Mouse (Mus musculus): ENCODE data around the gene Spcs3. TPM values are rescaled to one million over a fixed set of nuclear protein-coding genes. Genes with fewer than 3 reads are reported as not detected.
"Not testable (repeated sequence)": the region's sequence is repeated elsewhere in the genome, so short reads cannot be mapped to it uniquely, and the experiment has no call there.

Spcs3 gene
- polyA plus RNA-seq, 1 experiment, result 19.3 TPM

- H3K27ac ChIP-seq (ENCODE audit: control insufficient read depth, insufficient read depth, low read depth, low read length, poor library complexity), result no peak overlapping the region
- H3K4me1 ChIP-seq (ENCODE audit: control insufficient read depth, insufficient read depth, low read length), result no peaks in the 10 kb centered on the region
- TF ChIP-seq POLR2A (IDR thresholded peaks at IDR 0.05; ENCODE audit: borderline replicate concordance, control insufficient read depth, low read depth, low read length) (no peak), CTCF (IDR thresholded peaks at IDR 0.05; ENCODE audit: control insufficient read depth, insufficient read depth, low read length) (no peak)
- 78% methylated on average over 10 of the region's 10 CpGs for WGBS
- H3K4me3 ChIP-seq (replicated peaks; ENCODE audit: control insufficient read depth, low read depth, low read length), result no peak overlapping the region
Observed at GRCm38 (mm10) chr8:54518756-54519460, 10.9 kb downstream of the Spcs3 start.

- not testable (repeated sequence) for H3K27ac ChIP-seq (ENCODE audit: control insufficient read depth, insufficient read depth, low read depth, low read length, poor library complexity); H3K4me1 ChIP-seq (ENCODE audit: control insufficient read depth, insufficient read depth, low read length); H3K4me3 ChIP-seq (replicated peaks; ENCODE audit: control insufficient read depth, low read depth, low read length)
- WGBS, result 54% methylated on average over 5 of the region's 5 CpGs
Observed at GRCm38 (mm10) chr8:54512200-54512599, 17.6 kb downstream of the Spcs3 start.

- TF ChIP-seq POLR2A (IDR thresholded peaks at IDR 0.05; ENCODE audit: borderline replicate concordance, control insufficient read depth, low read depth, low read length) (no peak), CTCF (IDR thresholded peaks at IDR 0.05; ENCODE audit: control insufficient read depth, insufficient read depth, low read length) (no peak)
Observed at GRCm38 (mm10) chr8:54511791-54512190, 18.0 kb downstream of the Spcs3 start.

GRCm38 (mm10) chr8:54509221-54509721 is 20.5 kb downstream of the Spcs3 start:
- TF ChIP-seq POLR2A (IDR thresholded peaks at IDR 0.05; ENCODE audit: borderline replicate concordance, control insufficient read depth, low read depth, low read length), result no peak
- Histone ChIP-seq H3K4me3 (replicated peaks; ENCODE audit: control insufficient read depth, low read depth, low read length) (no peak overlapping the region), H3K4me1 (ENCODE audit: control insufficient read depth, insufficient read depth, low read length) (no peaks in the 10 kb centered on the region; the same call in 1 of the 2 replicates), H3K27ac (ENCODE audit: control insufficient read depth, insufficient read depth, low read depth, low read length, poor library complexity) (no peak overlapping the region)
- WGBS, result 8% methylated on average over 10 of the region's 10 CpGs

More at GRCm38 (mm10) chr8:54511791-54512190, 18.0 kb downstream of the Spcs3 start:
- Histone ChIP-seq H3K4me1 (ENCODE audit: control insufficient read depth, insufficient read depth, low read length) (no peaks in the 10 kb centered on the region; the same call in 1 of the 2 replicates), H3K4me3 (replicated peaks; ENCODE audit: control insufficient read depth, low read depth, low read length) (no peak overlapping the region), H3K27ac (ENCODE audit: control insufficient read depth, insufficient read depth, low read depth, low read length, poor library complexity) (no peak overlapping the region)
- 25% methylated on average over 3 of the region's 3 CpGs for WGBS

- no peak for TF ChIP-seq CTCF (IDR thresholded peaks at IDR 0.05; ENCODE audit: control insufficient read depth, insufficient read depth, low read length)
- TF ChIP-seq POLR2A (IDR thresholded peaks at IDR 0.05; ENCODE audit: borderline replicate concordance, control insufficient read depth, low read depth, low read length), result no peak
- H3K4me3 ChIP-seq (replicated peaks; ENCODE audit: control insufficient read depth, low read depth, low read length), result no peak overlapping the region
- 6% methylated on average over 9 of the region's 11 CpGs for WGBS
- H3K27ac ChIP-seq (ENCODE audit: control insufficient read depth, insufficient read depth, low read depth, low read length, poor library complexity), result no peak overlapping the region
- H3K4me1 ChIP-seq (ENCODE audit: control insufficient read depth, insufficient read depth, low read length), result no peaks in the 10 kb centered on the region; the same call in 1 of the 2 replicates
Observed at GRCm38 (mm10) chr8:54508814-54509213, 21.0 kb downstream of the Spcs3 start.

GRCm38 (mm10) chr8:54508096-54508456 is 21.7 kb downstream of the Spcs3 start:
- no peak overlapping the region for H3K27ac ChIP-seq (ENCODE audit: control insufficient read depth, insufficient read depth, low read depth, low read length, poor library complexity)
- H3K4me3 ChIP-seq (replicated peaks; ENCODE audit: control insufficient read depth, low read depth, low read length), result no peak overlapping the region
- no peaks in the 10 kb centered on the region; the same call in 1 of the 2 replicates for H3K4me1 ChIP-seq (ENCODE audit: control insufficient read depth, insufficient read depth, low read length)
- no peak for TF ChIP-seq POLR2A (IDR thresholded peaks at IDR 0.05; ENCODE audit: borderline replicate concordance, control insufficient read depth, low read depth, low read length)
- no peak for TF ChIP-seq CTCF (IDR thresholded peaks at IDR 0.05; ENCODE audit: control insufficient read depth, insufficient read depth, low read length)
- WGBS, result 0% methylated on average over 1 of the region's 1 CpGs

- H3K27ac ChIP-seq (ENCODE audit: control insufficient read depth, insufficient read depth, low read depth, low read length, poor library complexity), result no peak overlapping the region
- no peaks in the 10 kb centered on the region; the same call in 1 of the 2 replicates for H3K4me1 ChIP-seq (ENCODE audit: control insufficient read depth, insufficient read depth, low read length)
- H3K4me3 ChIP-seq (replicated peaks; ENCODE audit: control insufficient read depth, low read depth, low read length), result no peak overlapping the region
- WGBS, result 7% methylated on average over 6 of the region's 6 CpGs
- TF ChIP-seq CTCF (IDR thresholded peaks at IDR 0.05; ENCODE audit: control insufficient read depth, insufficient read depth, low read length) (no peak), POLR2A (IDR thresholded peaks at IDR 0.05; ENCODE audit: borderline replicate concordance, control insufficient read depth, low read depth, low read length) (no peak)
Observed at GRCm38 (mm10) chr8:54507428-54508095, 22.2 kb downstream of the Spcs3 start.

- Histone ChIP-seq H3K27ac (ENCODE audit: control insufficient read depth, insufficient read depth, low read depth, low read length, poor library complexity) (no peak overlapping the region), H3K4me3 (replicated peaks; ENCODE audit: control insufficient read depth, low read depth, low read length) (no peak overlapping the region), H3K4me1 (ENCODE audit: control insufficient read depth, insufficient read depth, low read length) (no peaks in the 10 kb centered on the region; the same call in 1 of the 2 replicates)
- WGBS, result 45% methylated on average over 2 of the region's 2 CpGs
- TF ChIP-seq POLR2A (IDR thresholded peaks at IDR 0.05; ENCODE audit: borderline replicate concordance, control insufficient read depth, low read depth, low read length) (no peak), CTCF (IDR thresholded peaks at IDR 0.05; ENCODE audit: control insufficient read depth, insufficient read depth, low read length) (no peak)
Observed at GRCm38 (mm10) chr8:54505060-54505459, 24.7 kb downstream of the Spcs3 start.

Measured in bone marrow, adult 2 months (tissue).